Mouse (Mus musculus) hindbrain, embryonic 11.5 days (tissue): ENCODE results near the gene Tub. TPM values are rescaled to one million over a fixed set of nuclear protein-coding genes. Genes with fewer than 3 reads are reported as not detected.

Experiments
- ATAC-seq: fragments of 200-750 bp; cut with Nextera tagmentation; 2 replicates; pipeline ENCODE4 v1.8.0; 2017; ENCODE audit warnings: mild to moderate bottlenecking, moderate TSS enrichment, moderate library complexity; ENCODE audit not compliant: low FRiP score
- DNase-seq: peaks from one replicate; pipeline ENCODE4 v3.0.0-alpha.2; 2015; ENCODE audit warnings: low spot score
- H3K27ac ChIP-seq: fragments of 300-500 bp; sonication (generic); 2 replicates; pipeline ENCODE4 v1.5.1; 2014; ENCODE audit warnings: mild to moderate bottlenecking, low read depth, low read length
- H3K27me3 ChIP-seq: fragments of 300-500 bp; sonication (generic); 2 replicates; pipeline ENCODE4 v1.6.1; 2014; ENCODE audit warnings: mild to moderate bottlenecking, low read length, moderate library complexity, mixed read lengths; ENCODE audit not compliant: control insufficient read depth, insufficient read depth
- H3K36me3 ChIP-seq: fragments of 300-500 bp; sonication (generic); 2 replicates; pipeline ENCODE4 v1.6.1; 2014; ENCODE audit warnings: mild to moderate bottlenecking, low read length, moderate library complexity, mixed read lengths; ENCODE audit not compliant: control insufficient read depth, insufficient read depth
- H3K4me1 ChIP-seq: fragments of 300-500 bp; sonication (generic); replicated peaks from 2 replicates; pipeline ENCODE4 v1.6.1; 2014; ENCODE audit warnings: low read length, mixed read lengths; ENCODE audit not compliant: control insufficient read depth, insufficient read depth
- H3K4me2 ChIP-seq: fragments of 300-500 bp; sonication (generic); replicated peaks from 2 replicates; pipeline ENCODE4 v1.6.1; 2014; ENCODE audit warnings: mild to moderate bottlenecking, low read depth, low read length
- H3K4me3 ChIP-seq: fragments of 300-500 bp; sonication (generic); 2 replicates; pipeline ENCODE4 v1.5.1; 2014; ENCODE audit warnings: low read depth, low read length
- H3K9ac ChIP-seq: fragments of 300-500 bp; sonication (generic); 2 replicates; pipeline ENCODE4 v1.6.1; 2014; ENCODE audit warnings: low read depth, low read length
- H3K9me3 ChIP-seq: fragments of 300-500 bp; sonication (generic); 2 replicates; pipeline ENCODE4 v1.6.1; 2016; ENCODE audit warnings: low read length; ENCODE audit not compliant: control insufficient read depth
- WGBS: fragments of 180-500 bp; shearing (Covaris S2); extraction: QIAGEN DNeasy Blood & Tissue Kit; methylation state at CpG from one replicate; pipeline ENCODE4 v1.1.7; 2014; 5-methylcytosine and 5-hydroxymethylcytosine counted together
- polyA plus RNA-seq: library from polyadenylated mRNA; unstranded; fragments of >200 nt; fragmentation: Nextera tagmentation; extraction: Ambion mirVana; gene quantifications from 2 replicates; pipeline ENCODE4 v1.2.1, GENCODE M21; 2014

Gene Tub
- polyA plus RNA-seq, 1 experiment from 2014 or later, result 15.7 TPM

DNA sequence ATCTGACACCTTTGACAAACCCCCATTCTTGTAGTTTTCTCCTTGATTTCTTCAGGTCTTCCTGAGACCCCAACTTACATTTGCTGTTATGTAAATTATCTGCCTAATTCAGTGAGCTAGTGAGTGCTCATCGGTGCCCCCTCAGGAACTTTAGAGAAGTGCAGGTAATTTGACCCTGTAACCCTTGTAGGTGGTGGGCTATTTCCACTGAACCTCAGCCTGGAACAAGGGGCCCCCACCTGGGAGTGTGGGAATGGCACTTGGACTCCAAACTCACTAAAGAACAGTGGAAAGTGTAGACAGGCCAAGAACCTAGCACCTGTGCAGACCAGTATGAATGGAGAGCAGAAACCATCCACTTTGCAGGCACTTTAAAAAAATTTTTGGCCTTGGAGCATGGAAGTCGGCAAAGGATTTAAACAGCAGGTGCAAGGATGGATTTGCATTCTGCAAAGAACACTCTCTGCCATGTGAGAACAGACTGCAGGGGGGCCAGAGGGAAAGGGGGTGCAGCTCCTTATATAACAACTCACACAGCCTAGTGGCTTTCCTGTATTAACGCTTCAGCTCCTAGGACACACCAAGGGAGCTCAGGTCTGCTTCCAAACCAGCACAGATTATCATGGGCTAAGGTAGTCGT, 50.3 kb downstream of the Tub start:
- Histone ChIP-seq H3K9me3 (no peaks in the 10 kb centered on the region), H3K4me1 (no peaks in the 10 kb centered on the region), H3K4me2 (no peak overlapping the region), H3K36me3 (no peaks in the 10 kb centered on the region), H3K9ac (no peak overlapping the region), H3K27me3 (no peaks in the 10 kb centered on the region), H3K4me3 (no peak overlapping the region), H3K27ac (no peak overlapping the region)
- peak; percentile 20; the same call in 1 of the 2 replicates for ATAC-seq
- peak; percentile 71 for DNase-seq
- WGBS, result 55% methylated on average over 4 of the region's 4 CpGs

DNA sequence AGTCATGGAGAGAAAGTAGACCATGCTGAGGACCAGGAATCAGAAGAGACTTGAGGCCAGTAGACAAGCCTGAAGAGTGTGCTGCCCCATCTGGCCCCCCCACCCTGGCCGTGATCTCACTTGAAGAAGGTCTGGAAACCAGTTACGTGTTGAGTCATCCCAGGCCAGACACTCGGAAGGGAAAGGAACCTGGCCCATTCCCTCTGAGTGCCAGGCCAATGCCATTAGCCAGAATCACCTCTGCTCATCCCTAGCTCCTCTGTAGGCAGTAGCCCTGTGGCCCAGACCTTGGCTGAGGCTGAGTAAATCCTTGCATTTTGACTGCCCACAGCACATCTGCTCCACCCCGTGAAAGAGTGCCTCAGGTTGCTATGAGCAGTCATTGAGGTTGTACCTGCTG, 51.8 kb downstream of the Tub start:
- no peak for ATAC-seq
- WGBS, result 92% methylated on average over 4 of the region's 4 CpGs
- Histone ChIP-seq H3K4me2 (no peak overlapping the region), H3K36me3 (no peaks in the 10 kb centered on the region), H3K27ac (no peak overlapping the region), H3K4me1 (no peaks in the 10 kb centered on the region), H3K9ac (no peak overlapping the region), H3K27me3 (no peaks in the 10 kb centered on the region), H3K9me3 (no peaks in the 10 kb centered on the region), H3K4me3 (no peak overlapping the region)
- DNase-seq, result no peak

DNA sequence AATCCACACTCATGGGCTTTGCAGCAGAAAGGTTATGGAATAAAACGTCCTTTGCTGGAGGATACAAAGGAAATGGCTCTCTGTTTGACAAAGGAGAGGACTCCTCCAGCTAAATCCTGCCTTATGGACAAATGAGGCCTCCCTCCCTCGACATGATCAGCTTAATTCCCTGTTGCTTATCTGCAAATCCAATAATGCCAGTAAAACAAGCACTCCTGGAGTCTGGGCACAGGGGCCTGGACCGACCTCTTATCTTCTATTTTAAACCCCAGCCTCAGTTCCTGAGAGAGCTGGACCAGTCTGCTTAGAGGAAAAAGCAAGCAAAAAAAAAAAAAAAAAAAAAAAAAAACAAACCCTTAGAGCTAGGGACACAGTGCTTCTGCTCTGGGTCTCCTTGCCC, 53.5 kb downstream of the Tub start:
- Histone ChIP-seq H3K36me3 (no peaks in the 10 kb centered on the region), H3K27me3 (no peaks in the 10 kb centered on the region), H3K9ac (no peak overlapping the region), H3K9me3 (no peaks in the 10 kb centered on the region), H3K4me2 (no peak overlapping the region), H3K4me3 (no peak overlapping the region), H3K27ac (no peak overlapping the region), H3K4me1 (no peaks in the 10 kb centered on the region)
- DNase-seq, result no peak
- ATAC-seq, result no peak
- WGBS, result 42% methylated on average over 3 of the region's 3 CpGs

DNA sequence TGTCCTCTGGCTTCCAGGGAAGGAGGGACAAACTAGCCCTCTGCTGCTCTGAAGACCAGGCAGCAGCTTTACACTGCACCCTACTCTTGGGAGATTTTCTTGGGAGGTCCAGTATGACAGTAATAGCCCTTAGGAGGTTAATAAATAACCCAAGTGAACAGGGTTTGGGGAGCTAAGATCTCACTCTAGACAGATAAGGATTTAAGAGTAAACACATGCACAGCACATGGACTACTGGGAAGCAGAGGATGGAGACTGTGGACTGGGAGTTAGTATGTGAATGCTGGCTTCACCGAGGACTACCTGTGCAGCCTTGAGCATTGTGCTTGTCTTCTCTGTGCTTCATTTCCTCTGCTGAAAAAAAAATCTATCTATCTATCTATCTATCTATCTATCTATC, 59.1 kb downstream of the Tub start:
- Histone ChIP-seq H3K27me3 (peaks cover 8% of the 10 kb centered on the region), H3K36me3 (no peaks in the 10 kb centered on the region), H3K9me3 (no peaks in the 10 kb centered on the region), H3K4me2 (no peak overlapping the region), H3K27ac (no peak overlapping the region), H3K9ac (no peak overlapping the region), H3K4me1 (peaks cover 5% of the 10 kb centered on the region; the same call in 1 of the 2 replicates), H3K4me3 (no peak overlapping the region)
- no peak for ATAC-seq
- WGBS, result 86% methylated on average over 1 of the region's 1 CpGs
- no peak for DNase-seq

DNA sequence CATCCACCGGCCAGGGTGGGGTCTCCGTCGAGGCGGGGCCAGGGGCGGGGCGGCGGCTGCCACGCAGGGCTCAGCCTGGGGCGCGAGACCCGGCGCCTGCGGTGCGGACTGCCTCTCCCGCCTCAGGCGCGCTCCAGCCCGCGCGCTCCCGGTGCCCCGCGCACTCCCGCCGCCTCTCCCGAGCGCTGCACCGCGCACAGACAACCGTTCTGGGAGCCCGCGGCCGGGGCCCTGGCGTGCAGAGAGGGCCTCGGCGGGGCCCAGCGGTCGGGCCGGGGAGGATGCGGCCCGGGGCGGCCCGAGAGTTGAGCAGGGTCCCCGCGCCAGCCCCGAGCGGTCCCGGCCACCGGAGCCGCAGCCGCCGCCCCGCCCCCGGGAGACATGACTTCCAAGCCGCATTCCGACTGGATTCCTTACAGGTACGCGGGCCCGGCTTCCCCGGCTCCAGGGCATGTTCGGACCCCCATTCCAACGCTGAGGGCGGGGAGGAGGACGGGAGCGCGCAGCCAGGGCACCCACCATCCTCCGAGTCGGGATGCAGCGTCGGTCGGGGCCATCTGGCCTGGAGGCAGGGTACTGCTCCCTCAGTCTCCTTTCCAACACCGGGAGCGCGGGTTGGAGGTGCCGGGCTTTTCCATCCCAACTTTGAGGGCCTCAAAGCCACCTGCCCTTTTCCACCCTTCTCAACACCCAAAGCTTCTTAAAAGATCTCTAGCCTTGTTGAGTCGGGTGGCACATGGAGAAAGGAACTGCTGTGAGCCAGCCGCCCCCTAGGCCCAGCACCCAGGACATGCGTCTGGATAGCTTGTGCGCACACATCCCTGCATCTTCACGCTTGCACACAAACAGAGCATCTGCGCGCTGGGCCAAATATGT, 60.8 kb downstream of the Tub start:
- peak overlapping the region; percentile 77 for H3K4me3 ChIP-seq
- peak overlapping the region; percentile 89 for H3K9ac ChIP-seq
- ATAC-seq (peak; percentile 82), DNase-seq (peak; percentile 78)
- peak overlapping the region; percentile 78 for H3K4me2 ChIP-seq
- H3K36me3 ChIP-seq, result no peaks in the 10 kb centered on the region
- H3K27me3 ChIP-seq, result peaks cover 8% of the 10 kb centered on the region
- peaks cover 5% of the 10 kb centered on the region; the same call in 1 of the 2 replicates for H3K4me1 ChIP-seq
- peak overlapping the region; percentile 72 for H3K27ac ChIP-seq
- WGBS, result 1% methylated on average over 51 of the region's 82 CpGs
- H3K9me3 ChIP-seq, result no peaks in the 10 kb centered on the region

DNA sequence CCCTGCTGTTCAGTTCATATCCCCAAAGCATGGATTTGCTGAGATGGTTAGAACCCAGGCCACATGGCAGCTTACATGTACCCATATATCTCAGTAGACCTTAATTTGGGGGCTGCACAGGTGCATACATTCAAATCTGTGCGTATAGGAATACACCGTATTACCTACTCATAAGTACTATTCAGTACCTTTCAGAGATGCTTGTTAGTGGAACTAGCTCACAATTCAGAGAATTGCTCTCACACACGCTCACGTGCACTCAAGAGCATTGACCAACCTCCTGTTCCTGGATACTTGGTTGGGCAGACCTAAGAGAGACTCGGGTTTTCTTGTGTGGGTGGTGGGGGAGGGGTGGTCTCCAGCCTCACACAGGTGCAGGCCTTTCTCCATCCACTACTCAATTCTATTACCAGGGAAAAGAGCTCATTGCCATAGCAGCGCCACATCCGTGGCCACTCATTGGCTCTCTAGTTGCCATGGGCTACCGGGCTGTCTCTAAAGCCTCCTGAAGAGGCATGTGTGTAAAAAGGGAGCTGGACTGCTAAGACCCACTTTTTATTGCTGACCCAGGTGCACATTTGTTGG, 61.5 kb downstream of the Tub start:
- no peaks in the 10 kb centered on the region for H3K36me3 ChIP-seq
- peaks cover 8% of the 10 kb centered on the region for H3K27me3 ChIP-seq
- no peaks in the 10 kb centered on the region for H3K9me3 ChIP-seq
- no peak overlapping the region; the same call in 1 of the 2 replicates for H3K9ac ChIP-seq
- DNase-seq (peak; percentile 62), ATAC-seq (peak; percentile 77)
- H3K27ac ChIP-seq, result no peak overlapping the region
- WGBS, result 37% methylated on average over 8 of the region's 8 CpGs
- H3K4me1 ChIP-seq, result peaks cover 8% of the 10 kb centered on the region
- H3K4me2 ChIP-seq, result peak overlapping the region; percentile 78
- H3K4me3 ChIP-seq, result peak overlapping the region; percentile 77

DNA sequence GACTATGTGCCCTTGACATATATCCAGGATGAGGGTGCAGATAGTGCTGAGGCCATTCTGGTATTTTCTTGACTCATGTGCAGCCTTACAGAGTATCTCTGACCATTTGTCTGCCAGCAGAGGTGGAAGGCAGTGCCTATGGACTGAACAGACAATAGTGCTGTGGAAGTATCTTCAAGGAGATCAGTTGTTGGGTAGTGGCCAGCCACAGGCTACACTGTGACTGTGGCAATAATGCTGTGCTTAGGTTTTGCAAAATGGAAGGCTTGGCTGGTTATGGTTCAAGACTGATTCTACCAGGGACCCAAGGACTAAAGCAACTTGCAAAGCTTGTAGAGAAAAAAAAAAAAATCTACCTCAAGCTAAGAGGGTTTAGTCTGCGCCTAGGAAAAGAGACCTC, 62.4 kb downstream of the Tub start:
- Histone ChIP-seq H3K4me1 (peaks cover 9% of the 10 kb centered on the region), H3K9ac (no peak overlapping the region), H3K27ac (no peak overlapping the region), H3K4me2 (0 out of 2 replicates have a peak overlapping the region, but pooled peaks have one; percentile 1), H3K4me3 (no peak overlapping the region), H3K9me3 (no peaks in the 10 kb centered on the region), H3K27me3 (peaks cover 8% of the 10 kb centered on the region), H3K36me3 (no peaks in the 10 kb centered on the region)
- DNase-seq (no peak), ATAC-seq (no peak)
- 88% methylated on average over 1 of the region's 1 CpGs for whole genome bisulfite sequencing

DNA sequence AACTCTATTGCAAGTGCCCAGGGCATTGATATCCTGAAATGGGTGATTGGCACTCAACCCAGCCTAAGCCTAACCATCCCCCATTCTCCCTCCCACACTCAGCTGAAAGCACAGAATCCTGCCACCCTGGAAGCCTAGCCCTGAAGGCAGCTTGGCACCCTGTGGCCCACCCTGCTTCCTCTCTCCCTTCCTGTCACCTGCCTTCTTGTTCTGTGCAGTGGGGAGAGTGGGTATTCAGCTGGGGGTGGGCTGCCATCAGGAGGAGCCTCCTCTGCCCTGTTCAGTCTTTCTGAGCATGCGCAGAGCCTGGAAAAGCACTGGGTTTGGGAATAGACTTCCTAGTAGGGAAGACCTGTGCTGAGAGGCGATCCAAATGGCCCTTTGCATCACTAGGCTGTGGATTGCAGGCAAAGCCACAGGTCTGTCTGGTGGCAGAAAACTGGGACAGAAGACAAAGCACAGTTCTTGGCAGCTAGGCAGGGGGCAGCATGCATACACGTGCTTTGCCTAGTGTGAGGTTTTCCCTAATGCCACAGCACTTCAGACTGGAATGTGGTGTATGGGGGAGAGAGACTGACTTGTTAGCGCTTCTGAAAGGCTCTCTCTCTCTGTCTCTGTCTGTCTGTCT, 63.0 kb downstream of the Tub start:
- peak overlapping the region; percentile 45 for H3K9ac ChIP-seq

More for the DNA sequence above, 63.0 kb downstream of the Tub start:
- Histone ChIP-seq H3K36me3 (no peaks in the 10 kb centered on the region), H3K4me1 (peaks cover 9% of the 10 kb centered on the region), H3K4me2 (peak overlapping the region; percentile 11; the same call in 1 of the 2 replicates), H3K27ac (no peak overlapping the region), H3K4me3 (no peak overlapping the region), H3K27me3 (peaks cover 8% of the 10 kb centered on the region), H3K9me3 (no peaks in the 10 kb centered on the region)
- DNase-seq (no peak), ATAC-seq (no peak)
- WGBS, result 51% methylated on average over 4 of the region's 4 CpGs
